Mouse (Mus musculus) spleen, adult 2 months (tissue): Measurements from ENCODE around the gene Dctn1.

Source experiments
- CTCF ChIP-seq: fragments of 200-500 bp; IDR thresholded peaks from 2 replicates; pipeline ENCODE4 v1.5.1; 2011; ENCODE audit warnings: mild to moderate bottlenecking, inconsistent platforms; ENCODE audit not compliant: insufficient read depth, insufficient read length, insufficient replicate concordance; ENCODE audit errors: extremely low read depth
- POLR2A ChIP-seq: fragments of 200-500 bp; IDR thresholded peaks from 2 replicates; pipeline ENCODE4 v1.6.1; 2011; ENCODE audit warnings: low read depth, low read length, inconsistent platforms

GRCm38 (mm10) chr6:83246750-83247149 lies 81.0 kb downstream of the Dctn1 start:
- no peak for TF ChIP-seq CTCF
- TF ChIP-seq POLR2A = no peak
